Mouse (Mus musculus) neural tube, embryonic 11.5 days (tissue): ENCODE results near the gene Clcn6. TPM values are rescaled to one million over a fixed set of nuclear protein-coding genes. Genes with fewer than 3 reads are reported as not detected.

Experiments
- ATAC-seq: fragments of 200-750 bp; cut with Nextera tagmentation; 2 replicates; pipeline ENCODE4 v1.8.0; 2017; ENCODE audit warnings: moderate number of reproducible peaks, mild to moderate bottlenecking, moderate TSS enrichment, moderate library complexity; ENCODE audit not compliant: insufficient read depth, low FRiP score, low TSS enrichment
- DNase-seq: peaks from one replicate; pipeline ENCODE4 v3.0.0-alpha.2; 2015; ENCODE audit warnings: low spot score
- H3K27ac ChIP-seq: fragments of 300-500 bp; sonication (generic); 2 replicates; pipeline ENCODE4 v1.5.1; 2014; ENCODE audit warnings: low read depth, mild to moderate bottlenecking, low read length
- H3K27me3 ChIP-seq: fragments of 300-500 bp; sonication (generic); 2 replicates; pipeline ENCODE4 v1.6.1; 2014; ENCODE audit warnings: mild to moderate bottlenecking, low read length, mixed read lengths; ENCODE audit not compliant: control insufficient read depth, insufficient read depth
- H3K36me3 ChIP-seq: fragments of 300-500 bp; sonication (generic); 2 replicates; pipeline ENCODE4 v1.6.1; 2014; ENCODE audit warnings: mild to moderate bottlenecking, low read length, moderate library complexity, mixed read lengths; ENCODE audit not compliant: control insufficient read depth, insufficient read depth
- H3K4me1 ChIP-seq: fragments of 300-500 bp; sonication (generic); 2 replicates; pipeline ENCODE4 v1.6.1; 2014; ENCODE audit warnings: low read length, mixed read lengths; ENCODE audit not compliant: control insufficient read depth, insufficient read depth
- H3K4me2 ChIP-seq: fragments of 300-500 bp; sonication (generic); 2 replicates; pipeline ENCODE4 v1.6.1; 2014; ENCODE audit warnings: low read depth, mild to moderate bottlenecking, moderate library complexity
- H3K4me3 ChIP-seq: fragments of 300-500 bp; sonication (generic); 2 replicates; pipeline ENCODE4 v1.5.1; 2014; ENCODE audit warnings: low read depth, low read length
- H3K9ac ChIP-seq: fragments of 300-500 bp; sonication (generic); 2 replicates; pipeline ENCODE4 v1.6.1; 2014; ENCODE audit warnings: mild to moderate bottlenecking, low read length
- H3K9me3 ChIP-seq: fragments of 300-500 bp; sonication (generic); 2 replicates; pipeline ENCODE4 v1.6.1; 2016; ENCODE audit warnings: low read length; ENCODE audit not compliant: control insufficient read depth
- WGBS: fragments of 180-500 bp; shearing (Covaris S2); extraction: QIAGEN DNeasy Blood & Tissue Kit; methylation state at CpG from one replicate; pipeline ENCODE4 v1.1.7; 2014; 5-methylcytosine and 5-hydroxymethylcytosine counted together
- polyA plus RNA-seq: library from polyadenylated mRNA; unstranded; fragments of >200 nt; fragmentation: Nextera tagmentation; extraction: Ambion mirVana; gene quantifications from 2 replicates; pipeline ENCODE4 v1.2.1, GENCODE M21; 2014

The Clcn6 gene
- polyA plus RNA-seq, 1 experiment from 2014 or later = 24.2 TPM

GRCm38 (mm10) chr4:147995311-147995710, 43.3 kb downstream of the Clcn6 start:
- 90% methylated on average over 3 of the region's 3 CpGs for WGBS
- H3K27ac ChIP-seq = no peak overlapping the region
- ATAC-seq = no peak
- DNase-seq = no peak
- no peak overlapping the region for H3K4me2 ChIP-seq
- H3K9me3 ChIP-seq = no peaks in the 10 kb centered on the region
- H3K36me3 ChIP-seq = no peaks in the 10 kb centered on the region
- H3K9ac ChIP-seq = no peak overlapping the region
- H3K27me3 ChIP-seq = no peaks in the 10 kb centered on the region
- no peaks in the 10 kb centered on the region for H3K4me1 ChIP-seq
- no peak overlapping the region for H3K4me3 ChIP-seq

GRCm38 (mm10) chr4:147993571-147994095, 45.0 kb downstream of the Clcn6 start:
- Histone ChIP-seq H3K9me3 (no peaks in the 10 kb centered on the region), H3K36me3 (no peaks in the 10 kb centered on the region), H3K4me1 (no peaks in the 10 kb centered on the region), H3K4me2 (no peak overlapping the region), H3K27ac (no peak overlapping the region), H3K4me3 (no peak overlapping the region), H3K27me3 (no peaks in the 10 kb centered on the region), H3K9ac (no peak overlapping the region)
- ATAC-seq (no peak), DNase-seq (no peak)
- WGBS = 69% methylated on average over 7 of the region's 7 CpGs

- no peaks in the 10 kb centered on the region for H3K9me3 ChIP-seq
- H3K36me3 ChIP-seq = no peaks in the 10 kb centered on the region
- H3K9ac ChIP-seq = no peak within 1 kb of the TSS
- no peaks in the 10 kb centered on the region for H3K27me3 ChIP-seq
- H3K27ac ChIP-seq = no peak within 1 kb of the TSS
- 39% methylated on average over 20 of the region's 20 CpGs for WGBS
- H3K4me3 ChIP-seq = no peak within 1 kb of the TSS
- no peak within 1 kb of the TSS for H3K4me2 ChIP-seq
- ATAC-seq (no peak), DNase-seq (peak; percentile 45)
- no peaks in the 10 kb centered on the region for H3K4me1 ChIP-seq
These were observed 53.2 kb downstream of the Clcn6 start, which contains the start of gene Nppb for GRCm38 (mm10) chr4:147985205-147986132. Gene Nppb (plus strand): TSS chr4:147985788.

DNA sequence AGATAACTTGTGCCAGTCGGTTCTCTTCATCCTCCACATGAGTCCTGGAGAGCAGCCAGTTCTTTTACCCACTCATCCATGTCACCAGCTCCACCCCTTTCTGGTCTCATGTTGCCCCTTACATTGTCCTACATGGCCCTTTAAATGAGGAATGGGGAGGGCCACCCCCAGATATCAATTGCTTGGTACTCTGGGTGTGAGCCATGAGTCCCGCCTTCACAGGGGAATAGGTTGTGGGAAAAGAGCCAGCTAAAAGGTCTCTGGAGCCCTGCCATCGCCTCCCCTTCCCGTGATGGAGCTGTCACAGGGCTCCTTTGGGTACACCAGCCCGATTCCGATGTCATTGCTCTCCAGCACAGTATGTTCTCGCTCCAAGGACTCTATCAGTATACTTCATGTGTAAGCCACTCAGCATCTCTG, 59.2 kb downstream of the Clcn6 start:
- DNase-seq = no peak
- Histone ChIP-seq H3K4me3 (no peak overlapping the region), H3K9ac (no peak overlapping the region), H3K36me3 (no peaks in the 10 kb centered on the region), H3K9me3 (no peaks in the 10 kb centered on the region), H3K27me3 (no peaks in the 10 kb centered on the region), H3K4me1 (no peaks in the 10 kb centered on the region), H3K4me2 (no peak overlapping the region), H3K27ac (no peak overlapping the region)
- WGBS = 74% methylated on average over 7 of the region's 7 CpGs
- ATAC-seq = no peak

DNA sequence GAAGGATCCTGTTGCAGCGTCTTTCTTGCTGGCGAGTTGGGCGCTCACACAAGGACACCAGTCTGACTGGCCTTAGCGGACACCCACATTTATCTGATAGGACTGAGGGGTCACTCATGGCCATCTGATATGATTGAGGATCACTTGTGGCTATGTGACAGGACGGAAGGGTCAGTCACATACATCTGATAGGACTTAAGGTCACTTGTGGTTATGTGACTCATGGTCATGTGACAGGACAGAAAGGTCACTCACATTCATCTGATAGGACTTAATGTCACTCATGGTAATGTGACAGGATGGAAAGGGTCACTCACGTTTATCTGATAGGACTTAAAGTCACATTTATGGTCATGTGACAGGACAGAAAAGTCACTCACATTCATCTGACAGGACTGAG, 60.2 kb downstream of the Clcn6 start:
- no peaks in the 10 kb centered on the region for H3K9me3 ChIP-seq
- no peaks in the 10 kb centered on the region for H3K27me3 ChIP-seq
- no peak overlapping the region for H3K4me2 ChIP-seq
- no peaks in the 10 kb centered on the region for H3K36me3 ChIP-seq
- no peak overlapping the region for H3K4me3 ChIP-seq
- no peaks in the 10 kb centered on the region for H3K4me1 ChIP-seq
- no peak overlapping the region for H3K9ac ChIP-seq
- WGBS = 90% methylated on average over 6 of the region's 6 CpGs
- H3K27ac ChIP-seq = no peak overlapping the region
- DNase-seq (no peak), ATAC-seq (no peak)

DNA sequence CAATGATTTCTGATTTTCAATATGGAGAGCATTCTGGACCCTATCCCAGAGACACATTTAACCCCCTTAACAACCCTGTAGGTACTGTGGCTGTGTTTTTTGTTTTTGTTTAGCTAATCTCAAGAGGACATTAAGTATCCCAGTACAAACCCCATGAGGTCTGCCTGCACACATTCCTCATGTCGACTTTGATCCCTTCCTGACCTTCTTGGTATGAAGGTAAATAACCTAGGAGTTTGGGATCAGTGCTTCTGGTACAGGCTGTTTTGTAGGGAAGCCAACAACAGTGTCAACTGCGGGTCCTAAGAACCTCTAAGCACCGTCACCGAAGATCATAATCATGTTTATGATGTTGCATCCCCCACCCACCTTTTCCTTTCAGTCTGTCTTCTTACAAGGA, 60.9 kb downstream of the Clcn6 start:
- Histone ChIP-seq H3K4me1 (no peaks in the 10 kb centered on the region), H3K9ac (no peak overlapping the region), H3K9me3 (no peaks in the 10 kb centered on the region), H3K27me3 (no peaks in the 10 kb centered on the region), H3K27ac (no peak overlapping the region), H3K4me3 (no peak overlapping the region), H3K4me2 (no peak overlapping the region), H3K36me3 (no peaks in the 10 kb centered on the region)
- DNase-seq (no peak), ATAC-seq (no peak)
- 74% methylated on average over 4 of the region's 4 CpGs for WGBS

DNA sequence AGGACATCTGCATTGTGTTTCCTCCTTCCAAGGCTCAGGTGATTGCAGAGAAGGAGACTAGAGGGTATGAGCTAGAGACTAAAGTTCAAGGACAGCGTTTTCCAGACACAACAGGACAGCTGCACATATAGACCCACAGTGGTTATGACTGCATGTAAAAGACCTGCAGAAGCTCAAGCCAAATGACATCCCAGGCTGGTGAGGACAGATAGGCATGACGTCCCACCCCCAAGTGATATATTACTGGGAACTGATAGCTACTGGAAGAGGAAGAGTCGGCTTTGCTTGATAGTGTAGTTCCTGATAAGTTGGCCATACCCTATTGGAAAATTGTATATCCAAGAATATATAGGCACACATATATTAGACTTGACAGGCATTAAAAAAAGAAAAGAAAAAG, 62.4 kb downstream of the Clcn6 start:
- no peak overlapping the region for H3K4me2 ChIP-seq
- no peak overlapping the region for H3K27ac ChIP-seq
- 77% methylated on average over 3 of the region's 3 CpGs for WGBS
- no peaks in the 10 kb centered on the region for H3K27me3 ChIP-seq
- H3K4me1 ChIP-seq = no peaks in the 10 kb centered on the region
- H3K9ac ChIP-seq = no peak overlapping the region
- ATAC-seq = no peak
- DNase-seq = no peak
- H3K9me3 ChIP-seq = no peaks in the 10 kb centered on the region
- H3K4me3 ChIP-seq = no peak overlapping the region
- no peaks in the 10 kb centered on the region for H3K36me3 ChIP-seq

- Histone ChIP-seq H3K4me3 (no peak overlapping the region), H3K4me1 (no peaks in the 10 kb centered on the region), H3K9ac (no peak overlapping the region), H3K4me2 (no peak overlapping the region), H3K27me3 (no peaks in the 10 kb centered on the region), H3K9me3 (no peaks in the 10 kb centered on the region), H3K36me3 (no peaks in the 10 kb centered on the region), H3K27ac (no peak overlapping the region)
- 64% methylated on average over 9 of the region's 9 CpGs for WGBS
- DNase-seq (no peak), ATAC-seq (no peak)
These were observed 69.3 kb downstream of the Clcn6 start for GRCm38 (mm10) chr4:147969337-147969736.

GRCm38 (mm10) chr4:147968816-147969215, 69.8 kb downstream of the Clcn6 start:
- WGBS = 78% methylated on average over 2 of the region's 2 CpGs
- H3K9ac ChIP-seq = no peak overlapping the region
- no peak overlapping the region for H3K4me3 ChIP-seq
- no peaks in the 10 kb centered on the region for H3K36me3 ChIP-seq
- no peak overlapping the region for H3K4me2 ChIP-seq
- H3K9me3 ChIP-seq = no peaks in the 10 kb centered on the region
- DNase-seq = no peak
- no peak overlapping the region for H3K27ac ChIP-seq
- H3K4me1 ChIP-seq = no peaks in the 10 kb centered on the region
- ATAC-seq = no peak
- H3K27me3 ChIP-seq = no peaks in the 10 kb centered on the region
